Mouse (Mus musculus): ENCODE measurements at regions not wholly inside any gene's neighbourhood (a gene's known extent, or its start where the extent isn't known, plus 50 kb on each side); places are given as distances from the start of the nearest gene placed in this dataset.

DNA sequence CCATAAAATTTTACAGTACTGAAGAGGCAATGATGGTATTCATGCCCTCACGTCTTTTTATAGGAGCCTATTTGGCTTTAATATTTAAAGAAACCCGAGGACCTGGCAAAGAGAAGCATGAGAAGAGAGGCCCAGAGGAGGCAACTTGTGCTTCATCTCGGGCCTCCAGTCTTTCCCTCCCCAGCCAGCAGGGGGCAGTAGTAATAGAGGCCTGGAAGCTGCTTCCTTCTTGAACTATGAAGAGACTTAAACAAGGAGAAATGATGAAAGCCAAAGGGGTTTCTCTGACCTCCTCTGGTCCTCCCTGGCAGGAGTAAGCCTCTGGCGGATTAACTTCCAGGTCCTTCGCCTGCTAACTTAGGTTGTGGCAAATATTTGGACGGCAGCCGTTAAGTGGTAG, 284.5 kb downstream of the Hlx start:
- TF ChIP-seq CTCF (IDR thresholded peaks at IDR 0.05; ENCODE audit: control insufficient read depth, insufficient read depth, insufficient replicate concordance, low read depth, low read length) (peak; percentile 74), POLR2A (IDR thresholded peaks at IDR 0.05; ENCODE audit: control insufficient read depth, low read depth, low read length) (no peak)
